Mouse (Mus musculus): ENCODE measurements around the gene Ccdc185. TPM values are rescaled to one million over a fixed set of nuclear protein-coding genes. Genes with fewer than 3 reads are reported as not detected.

Gene Ccdc185
- total RNA-seq, 2 experiments from 2014 or later, result not detected

DNA sequence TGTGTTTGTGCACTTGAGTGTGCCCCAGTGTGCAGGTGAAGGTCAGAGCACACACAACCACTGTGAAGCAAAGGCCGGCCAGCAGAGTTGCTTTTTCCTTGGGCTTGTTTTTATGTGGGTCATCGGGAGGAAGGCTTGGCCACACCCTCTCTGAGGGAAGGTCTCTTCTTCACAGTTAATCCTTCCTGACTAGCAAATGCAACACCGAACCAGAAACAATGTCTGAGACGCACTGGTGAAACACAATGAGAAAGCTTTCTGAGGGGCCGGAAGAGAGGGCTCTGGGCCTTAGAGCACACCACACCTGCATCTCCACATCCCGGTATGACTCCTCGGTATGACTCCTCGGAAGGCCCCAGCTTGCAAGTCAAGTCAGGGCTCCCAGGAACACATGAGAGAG is 2.3 kb upstream of the Ccdc185 start:
- no peak for ATAC-seq (replicated peaks; ENCODE audit: poor library complexity, severe bottlenecking)

GRCm38 (mm10) chr1:182747834-182748233 is 1.1 kb downstream of the Ccdc185 start:
- ATAC-seq (replicated peaks; ENCODE audit: poor library complexity, severe bottlenecking), result no peak

DNA sequence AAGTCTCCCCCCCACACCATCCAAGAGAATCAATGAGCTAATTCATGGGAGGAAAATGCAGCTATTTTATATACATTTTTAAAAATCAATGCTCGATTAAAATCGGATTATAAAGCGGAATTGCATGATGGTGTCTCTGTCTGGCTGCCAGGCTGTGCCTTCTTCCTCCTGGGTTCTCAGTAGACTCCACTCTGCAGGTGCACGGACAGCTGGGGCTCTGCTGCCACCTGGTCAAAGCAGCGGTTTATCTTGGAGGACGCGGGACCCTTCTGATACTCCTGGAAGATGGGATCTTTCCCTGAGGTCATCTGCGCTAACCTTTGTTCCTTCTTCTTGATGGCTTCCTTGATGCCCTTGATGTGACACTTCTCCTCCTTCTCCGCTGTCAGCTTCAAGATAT is 1.9 kb downstream of the Ccdc185 start:
- ATAC-seq (replicated peaks; ENCODE audit: poor library complexity, severe bottlenecking), result no peak

GRCm38 (mm10) chr1:182735891-182736290 is 13.1 kb downstream of the Ccdc185 start:
- no peak for ATAC-seq (replicated peaks; ENCODE audit: poor library complexity, severe bottlenecking)

DNA sequence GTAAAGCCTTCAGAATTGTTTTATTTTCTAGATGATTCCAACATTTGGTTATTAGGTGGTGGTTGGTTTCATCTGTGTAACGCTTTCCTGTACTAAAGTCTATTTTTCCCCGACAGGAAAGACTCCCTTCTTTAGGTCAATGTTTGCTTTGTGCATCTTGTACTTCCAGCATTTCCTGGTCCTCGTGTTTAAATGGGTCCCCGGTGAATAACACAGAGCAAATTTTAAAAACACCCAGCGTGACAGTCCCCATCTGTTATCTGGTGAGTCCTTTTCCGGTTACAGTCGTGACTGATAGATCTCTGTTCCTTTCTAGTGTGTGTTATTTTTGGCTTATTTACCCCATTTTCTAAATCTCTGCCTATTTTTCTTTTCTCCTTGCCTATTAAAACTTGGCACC is 16.3 kb downstream of the Ccdc185 start:
- no peak for ATAC-seq (replicated peaks; ENCODE audit: poor library complexity, severe bottlenecking)

DNA sequence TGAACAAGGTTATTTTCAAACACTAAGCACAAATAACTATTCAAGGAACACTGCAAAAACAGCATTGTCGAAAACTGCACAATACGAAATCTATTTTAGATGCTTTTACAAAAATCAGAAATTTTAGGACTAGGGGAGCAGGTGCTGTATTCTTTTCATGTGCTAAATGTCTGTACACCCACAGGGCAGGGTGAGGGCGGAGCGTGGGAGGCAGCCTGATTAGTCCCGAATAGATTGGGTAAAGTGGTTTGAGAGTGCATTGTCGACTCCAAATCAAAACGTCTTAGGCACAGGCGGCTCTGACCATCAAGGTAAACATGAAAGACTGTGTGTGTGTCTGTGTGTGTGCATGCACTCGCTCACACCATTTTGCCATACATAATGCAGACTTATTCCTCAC is 20.0 kb downstream of the Ccdc185 start:
- no peak for ATAC-seq (replicated peaks; ENCODE audit: poor library complexity, severe bottlenecking)

DNA sequence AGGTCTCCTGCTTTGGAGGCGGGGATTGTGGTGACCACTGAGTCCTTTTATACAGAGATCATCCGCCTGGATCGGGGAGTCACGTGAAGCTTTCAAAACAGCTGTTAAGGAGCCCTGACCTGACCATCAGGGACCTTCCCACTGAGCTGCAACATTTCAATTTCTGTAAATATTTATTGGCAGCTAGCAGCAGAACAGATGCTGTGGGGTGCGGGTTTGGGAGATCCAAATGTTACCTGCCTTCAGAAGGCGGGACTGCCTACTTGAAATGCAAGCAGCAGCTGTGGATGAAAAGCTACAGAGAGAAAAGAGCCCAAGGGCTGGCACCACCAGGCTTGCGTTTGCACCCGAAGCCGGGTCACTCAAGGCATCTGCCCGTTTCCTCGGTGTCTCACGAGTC is 21.4 kb downstream of the Ccdc185 start:
- ATAC-seq (replicated peaks; ENCODE audit: poor library complexity, severe bottlenecking), result no peak

- ATAC-seq (replicated peaks; ENCODE audit: poor library complexity, severe bottlenecking), result no peak
These were observed 34.6 kb downstream of the Ccdc185 start for GRCm38 (mm10) chr1:182714236-182714935.

DNA sequence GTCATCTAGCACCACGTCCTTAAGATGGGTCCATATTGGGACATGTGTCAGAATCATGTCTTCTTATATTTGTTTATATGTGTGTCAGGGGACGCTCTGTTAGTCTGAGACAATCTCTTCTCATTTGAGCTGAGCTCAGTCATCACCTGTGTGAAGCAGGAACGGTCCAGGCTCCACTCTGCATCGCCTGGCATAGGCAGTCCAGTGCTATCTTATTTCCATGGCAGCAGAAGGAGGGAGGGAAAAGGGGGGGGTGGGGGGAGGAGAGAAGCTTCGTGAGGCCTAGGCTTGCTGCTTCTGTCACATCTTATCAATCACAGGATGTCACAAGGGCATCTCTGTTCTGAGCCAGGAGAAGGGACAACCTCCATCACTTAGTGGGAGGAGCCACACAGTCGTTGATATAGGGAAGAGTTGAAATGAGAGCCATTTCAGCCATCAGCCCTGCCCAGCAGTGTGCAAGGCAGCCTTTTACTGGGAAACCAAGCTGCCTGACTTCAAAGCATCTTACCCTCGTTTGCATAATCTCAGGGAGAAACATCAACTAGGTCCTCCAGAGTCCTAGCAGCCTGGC is 37.5 kb downstream of the Ccdc185 start:
- ATAC-seq (replicated peaks; ENCODE audit: poor library complexity, severe bottlenecking), result no peak

GRCm38 (mm10) chr1:182707459-182707858 is 41.5 kb downstream of the Ccdc185 start:
- ATAC-seq (replicated peaks; ENCODE audit: poor library complexity, severe bottlenecking), result peak; percentile 86

DNA sequence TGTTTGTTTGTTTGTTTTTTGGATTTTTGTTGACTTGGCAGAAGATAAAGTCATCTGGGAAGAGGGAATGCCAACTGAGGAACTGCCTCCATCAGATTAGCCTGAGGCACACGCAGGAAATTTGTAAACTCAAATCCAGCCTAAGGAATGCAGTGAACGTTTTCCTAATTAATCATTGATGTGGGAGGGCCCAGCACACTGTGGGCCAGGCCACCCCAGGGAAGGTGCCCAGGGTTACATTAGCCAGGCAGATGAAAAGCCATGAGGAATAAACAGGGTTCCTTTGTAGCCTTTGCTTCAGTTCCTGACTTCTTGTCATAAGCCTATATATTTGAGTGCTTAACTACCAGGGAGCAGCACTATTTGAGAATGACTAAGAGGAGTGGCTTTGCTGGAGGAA is 44.1 kb downstream of the Ccdc185 start:
- ATAC-seq (replicated peaks; ENCODE audit: poor library complexity, severe bottlenecking), result no peak

GRCm38 (mm10) chr1:182699392-182700347 is 49.3 kb downstream of the Ccdc185 start:
- ATAC-seq (replicated peaks; ENCODE audit: poor library complexity, severe bottlenecking), result no peak

Other genes with a start within 250 kb of the Ccdc185 start
- 5.2 and 18.1 TPM in 2 replicates for gene Capn2, start 231.6 kb downstream of the Ccdc185 start, total RNA-seq (2014; fragmentation: Nextera tagmentation)
- gene Capn2, start 231.6 kb downstream of the Ccdc185 start, total RNA-seq (2017), result 8.6 and 9.0 TPM in 2 replicates
- not detected in 2 replicates for gene Capn8, start 184.2 kb downstream of the Ccdc185 start, total RNA-seq (2014; fragmentation: Nextera tagmentation)
- not detected in 2 replicates for gene Capn8, start 184.2 kb downstream of the Ccdc185 start, total RNA-seq (2017)
- not detected in 2 replicates for gene Susd4, start 14.7 kb upstream of the Ccdc185 start, total RNA-seq (2014; fragmentation: Nextera tagmentation)
- not detected in 2 replicates for gene Susd4, start 14.7 kb upstream of the Ccdc185 start, total RNA-seq (2017)
- gene Tlr5, start 205.6 kb upstream of the Ccdc185 start, total RNA-seq (2014; fragmentation: Nextera tagmentation), result 1.1 and 1.5 TPM in 2 replicates
- 0.60 and 0.82 TPM in 2 replicates for gene Tlr5, start 205.6 kb upstream of the Ccdc185 start, total RNA-seq (2017)